Mouse (Mus musculus) limb, embryonic 10.5 days (tissue): ENCODE results near the gene Stub1. TPM values are rescaled to one million over a fixed set of nuclear protein-coding genes. Genes with fewer than 3 reads are reported as not detected.

ENCODE experiments used
- DNase-seq: peaks from one replicate; pipeline ENCODE4 v3.0.0-alpha.2; 2017; ENCODE audit warnings: low spot score
- H3K27ac ChIP-seq: fragments of 300-500 bp; sonication (generic); 2 replicates; pipeline ENCODE4 v1.5.1; 2016; ENCODE audit warnings: mild to moderate bottlenecking
- H3K27me3 ChIP-seq: fragments of 300-500 bp; sonication (generic); 2 replicates; pipeline ENCODE4 v1.6.1; 2016; ENCODE audit warnings: low read depth, mild to moderate bottlenecking; ENCODE audit not compliant: poor library complexity, severe bottlenecking
- H3K36me3 ChIP-seq: fragments of 300-500 bp; sonication (generic); 2 replicates; pipeline ENCODE4 v1.6.1; 2016; ENCODE audit warnings: mild to moderate bottlenecking, moderate library complexity
- H3K4me1 ChIP-seq: fragments of 300-500 bp; sonication (generic); 2 replicates; pipeline ENCODE4 v1.6.1; 2016
- H3K4me3 ChIP-seq: fragments of 300-500 bp; sonication (generic); 2 replicates; pipeline ENCODE4 v1.5.1; 2016; ENCODE audit warnings: mild to moderate bottlenecking, moderate library complexity
- H3K9me3 ChIP-seq: fragments of 300-500 bp; sonication (generic); replicated peaks from 2 replicates; pipeline ENCODE4 v1.6.1; 2016; ENCODE audit warnings: mild to moderate bottlenecking
- WGBS: fragments of 180-500 bp; shearing (Covaris S2); methylation state at CpG from one replicate; pipeline ENCODE4 v1.1.7; 2016; 5-methylcytosine and 5-hydroxymethylcytosine counted together
- polyA plus RNA-seq: library from polyadenylated mRNA; unstranded; fragments of >200 nt; fragmentation: Nextera tagmentation; extraction: Ambion mirVana; gene quantifications from 2 replicates; pipeline ENCODE4 v1.2.1, GENCODE M21; 2016

Gene Stub1
- polyA plus RNA-seq, result 408 and 426 TPM in 2 replicates

- WGBS, result under 1% methylated on average over 24 of the region's 24 CpGs
- Histone ChIP-seq H3K4me1 (peaks cover 90% of the 10 kb centered on the region), H3K36me3 (peaks cover 61% of the 10 kb centered on the region)
Observed at GRCm38 (mm10) chr17:25833291-25833663, at the start of gene Stub1. TSS of gene Stub1 (minus strand) at chr17:25833404.

GRCm38 (mm10) chr17:25882306-25882705, 49.1 kb upstream of the Stub1 start:
- peaks cover 71% of the 10 kb centered on the region for H3K36me3 ChIP-seq
- peaks cover 64% of the 10 kb centered on the region for H3K4me1 ChIP-seq
- WGBS, result 16% methylated on average over 5 of the region's 5 CpGs
- no peaks in the 10 kb centered on the region for H3K27me3 ChIP-seq
- peak overlapping the region; percentile 79 for H3K27ac ChIP-seq
- H3K9me3 ChIP-seq, result no peaks in the 10 kb centered on the region
- no peak overlapping the region for H3K4me3 ChIP-seq
- DNase-seq, result peak; percentile 54

More at GRCm38 (mm10) chr17:25833291-25833663, at the start of gene Stub1:
- no peaks in the 10 kb centered on the region for H3K9me3 ChIP-seq
- H3K27ac ChIP-seq, result peak within 1 kb of the TSS; percentile 95
- no peak for DNase-seq
- H3K4me3 ChIP-seq, result peak within 1 kb of the TSS; percentile 77
- no peaks in the 10 kb centered on the region for H3K27me3 ChIP-seq

GRCm38 (mm10) chr17:25881691-25882090, 48.5 kb upstream of the Stub1 start:
- peaks cover 69% of the 10 kb centered on the region for H3K4me1 ChIP-seq
- WGBS, result 10% methylated on average over 4 of the region's 4 CpGs
- no peaks in the 10 kb centered on the region for H3K27me3 ChIP-seq
- peak overlapping the region; percentile 79 for H3K27ac ChIP-seq
- peaks cover 71% of the 10 kb centered on the region for H3K36me3 ChIP-seq
- DNase-seq, result no peak
- no peaks in the 10 kb centered on the region for H3K9me3 ChIP-seq
- H3K4me3 ChIP-seq, result peak overlapping the region; percentile 20; the same call in 1 of the 2 replicates

GRCm38 (mm10) chr17:25880913-25881641, 47.9 kb upstream of the Stub1 start:
- Histone ChIP-seq H3K4me3 (peak overlapping the region; percentile 20; the same call in 1 of the 2 replicates), H3K9me3 (no peaks in the 10 kb centered on the region), H3K27me3 (no peaks in the 10 kb centered on the region), H3K27ac (peak overlapping the region; percentile 79), H3K4me1 (peaks cover 75% of the 10 kb centered on the region), H3K36me3 (peaks cover 71% of the 10 kb centered on the region)
- WGBS, result under 1% methylated on average over 5 of the region's 5 CpGs
- peak; percentile 62 for DNase-seq

GRCm38 (mm10) chr17:25880196-25880910, 47.1 kb upstream of the Stub1 start, which contains the start of gene Wfikkn1:
TSS of gene Wfikkn1 (minus strand) at chr17:25880858.
- H3K27ac ChIP-seq, result peak within 1 kb of the TSS; percentile 79
- H3K9me3 ChIP-seq, result no peaks in the 10 kb centered on the region
- no peaks in the 10 kb centered on the region for H3K27me3 ChIP-seq
- WGBS, result 17% methylated on average over 5 of the region's 5 CpGs
- peaks cover 69% of the 10 kb centered on the region for H3K36me3 ChIP-seq
- peak within 1 kb of the TSS; percentile 20; the same call in 1 of the 2 replicates for H3K4me3 ChIP-seq
- peaks cover 83% of the 10 kb centered on the region for H3K4me1 ChIP-seq
- DNase-seq, result peak; percentile 43

- no peaks in the 10 kb centered on the region for H3K9me3 ChIP-seq
- peak; percentile 30 for DNase-seq
- H3K27ac ChIP-seq, result peak overlapping the region; percentile 79
- H3K27me3 ChIP-seq, result no peaks in the 10 kb centered on the region
- 0 out of 2 replicates have a peak overlapping the region, but pooled peaks have one; percentile 19 for H3K4me3 ChIP-seq
- H3K4me1 ChIP-seq, result peaks cover 83% of the 10 kb centered on the region
- WGBS, result 78% methylated on average over 8 of the region's 8 CpGs
- peaks cover 63% of the 10 kb centered on the region for H3K36me3 ChIP-seq
Observed at GRCm38 (mm10) chr17:25879750-25880149, 46.5 kb upstream of the Stub1 start.

GRCm38 (mm10) chr17:25879261-25879660, 46.1 kb upstream of the Stub1 start:
- 51% methylated on average over 4 of the region's 4 CpGs for WGBS
- Histone ChIP-seq H3K27me3 (no peaks in the 10 kb centered on the region), H3K4me1 (peaks cover 85% of the 10 kb centered on the region), H3K27ac (0 out of 2 replicates have a peak overlapping the region, but pooled peaks have one; percentile 79), H3K4me3 (no peak overlapping the region), H3K36me3 (peaks cover 58% of the 10 kb centered on the region), H3K9me3 (no peaks in the 10 kb centered on the region)
- DNase-seq, result peak; percentile 45

- H3K4me3 ChIP-seq, result 0 out of 2 replicates have a peak overlapping the region, but pooled peaks have one; percentile 10
- H3K9me3 ChIP-seq, result no peaks in the 10 kb centered on the region
- peak; percentile 27 for DNase-seq
- WGBS, result 91% methylated on average over 19 of the region's 19 CpGs
- H3K4me1 ChIP-seq, result peaks cover 86% of the 10 kb centered on the region
- peak overlapping the region; percentile 25; the same call in 1 of the 2 replicates for H3K27ac ChIP-seq
- H3K36me3 ChIP-seq, result peaks cover 53% of the 10 kb centered on the region
- no peaks in the 10 kb centered on the region for H3K27me3 ChIP-seq
Observed at GRCm38 (mm10) chr17:25878611-25879180, 45.5 kb upstream of the Stub1 start.

GRCm38 (mm10) chr17:25877741-25878610, 44.8 kb upstream of the Stub1 start:
- WGBS, result 95% methylated on average over 32 of the region's 32 CpGs
- H3K27ac ChIP-seq, result peak overlapping the region; percentile 25; the same call in 1 of the 2 replicates
- 0 out of 2 replicates have a peak overlapping the region, but pooled peaks have one; percentile 10 for H3K4me3 ChIP-seq
- H3K36me3 ChIP-seq, result peaks cover 46% of the 10 kb centered on the region
- H3K4me1 ChIP-seq, result peaks cover 86% of the 10 kb centered on the region
- H3K9me3 ChIP-seq, result no peaks in the 10 kb centered on the region
- no peaks in the 10 kb centered on the region for H3K27me3 ChIP-seq
- peak; percentile 30 for DNase-seq

GRCm38 (mm10) chr17:25877025-25877424, 43.8 kb upstream of the Stub1 start:
- peak overlapping the region; percentile 92 for H3K4me3 ChIP-seq
- WGBS, result 91% methylated on average over 3 of the region's 3 CpGs
- peaks cover 77% of the 10 kb centered on the region for H3K4me1 ChIP-seq

GRCm38 (mm10) chr17:25876347-25876915, 43.2 kb upstream of the Stub1 start:
- WGBS, result 67% methylated on average over 10 of the region's 10 CpGs
- Histone ChIP-seq H3K27me3 (no peaks in the 10 kb centered on the region), H3K9me3 (no peaks in the 10 kb centered on the region), H3K36me3 (peaks cover 36% of the 10 kb centered on the region), H3K4me3 (peak overlapping the region; percentile 92), H3K27ac (peak overlapping the region; percentile 92), H3K4me1 (peaks cover 71% of the 10 kb centered on the region)
- no peak for DNase-seq

More at GRCm38 (mm10) chr17:25877025-25877424, 43.8 kb upstream of the Stub1 start:
- Histone ChIP-seq H3K36me3 (peaks cover 36% of the 10 kb centered on the region), H3K27me3 (no peaks in the 10 kb centered on the region), H3K9me3 (no peaks in the 10 kb centered on the region), H3K27ac (no peak overlapping the region)
- DNase-seq, result no peak
